Mouse (Mus musculus) layer of hippocampus, adult 18-20 months (tissue): ENCODE measurements around the gene Ece1. TPM values are rescaled to one million over a fixed set of nuclear protein-coding genes. Genes with fewer than 3 reads are reported as not detected.

Experiments
- DNase-seq, 2 experiments: peaks; one replicate each; pipeline ENCODE4 v3.0.0; 2022; ENCODE audit warnings: low spot score in 2 of 2
- total RNA-seq, 2 experiments: library from RNA; stranded (reverse); gene quantifications; 2 replicates each; pipeline ENCODE4 v1.2.3; 2021

The Ece1 gene
- total RNA-seq, 2 experiments from 2014 or later: 48.8 to 53.8 TPM

DNA sequence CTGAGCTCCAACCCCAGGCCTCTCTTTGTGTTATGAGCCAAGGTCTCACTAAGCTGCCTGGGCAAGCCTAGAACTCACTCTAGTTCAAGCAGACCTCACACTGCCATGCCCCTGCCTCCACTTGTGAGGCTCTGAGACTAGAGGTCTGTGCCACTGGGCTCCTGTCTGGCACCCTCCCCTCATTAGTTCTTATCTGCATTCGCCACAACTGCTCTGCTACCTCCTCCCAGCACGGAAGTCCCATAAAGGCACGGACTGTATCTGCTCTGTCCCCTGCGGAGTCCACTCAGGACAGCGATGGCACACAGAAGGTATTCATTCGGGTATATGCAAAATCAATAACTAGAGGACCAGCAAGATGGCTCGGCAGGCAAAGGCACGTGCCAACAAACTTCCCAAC, 19.4 kb downstream of the Ece1 start:
- DNase-seq: no peak

GRCm38 (mm10) chr4:137882663-137883062, 20.6 kb downstream of the Ece1 start:
- DNase-seq: no peak

DNA sequence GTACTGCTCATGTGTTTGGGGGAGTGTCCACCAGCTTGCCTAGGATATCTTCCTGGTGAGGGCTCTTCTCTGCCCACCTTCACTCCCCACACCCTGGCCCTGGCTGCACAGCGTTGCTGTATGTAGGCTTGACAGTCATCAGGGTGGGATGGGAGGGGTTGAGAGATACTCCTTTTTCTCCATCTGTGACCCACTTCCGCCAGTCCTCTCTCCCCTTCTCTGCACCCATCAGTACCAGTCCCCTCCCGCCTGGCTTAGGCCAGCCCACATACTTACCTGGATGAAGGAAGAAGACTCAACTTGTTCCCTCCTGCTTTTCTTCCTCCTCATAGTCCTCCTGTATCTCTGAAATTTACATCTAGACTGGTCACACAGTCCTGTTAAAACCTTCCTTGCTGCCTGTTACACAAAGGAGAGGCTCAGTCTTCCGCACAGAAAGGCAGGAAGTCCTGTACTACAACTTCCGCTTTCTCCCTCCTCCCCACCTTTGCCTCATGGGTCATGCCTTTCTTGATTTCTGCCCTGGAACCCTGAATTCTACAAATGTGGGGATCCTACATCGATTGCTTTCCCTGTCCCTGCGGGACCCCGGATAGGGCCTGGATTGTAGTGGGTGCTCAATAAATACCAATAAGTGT, 21.6 kb downstream of the Ece1 start:
- DNase-seq: no peak

GRCm38 (mm10) chr4:137887337-137887992, 25.4 kb downstream of the Ece1 start:
- DNase-seq: no peak

DNA sequence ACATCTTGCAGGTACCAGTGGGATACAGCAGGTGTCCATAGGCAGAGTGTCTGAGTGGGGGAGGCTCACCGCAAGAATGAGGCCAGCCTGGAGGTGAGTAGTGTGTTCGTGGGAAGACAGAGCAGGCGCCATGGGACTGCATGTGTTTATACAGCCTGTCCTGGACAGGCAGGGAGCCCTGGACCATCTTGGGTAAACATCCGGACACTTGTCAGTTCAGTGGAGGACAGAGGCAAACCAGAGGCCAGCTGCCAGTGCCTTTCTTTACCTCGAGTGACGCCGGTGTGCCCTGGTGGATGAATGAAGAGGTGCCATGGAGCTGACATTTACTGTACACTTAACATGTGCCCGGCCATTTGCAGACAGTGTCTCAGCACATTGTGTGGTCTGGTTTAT, 26.0 kb downstream of the Ece1 start:
- no peak for DNase-seq

GRCm38 (mm10) chr4:137890596-137890995, 28.6 kb downstream of the Ece1 start:
- DNase-seq: peak in 1 of 2 experiments; percentile 31

- peak; percentile 34 to 60 for DNase-seq
These were observed 29.6 kb downstream of the Ece1 start for GRCm38 (mm10) chr4:137891553-137892145.

DNA sequence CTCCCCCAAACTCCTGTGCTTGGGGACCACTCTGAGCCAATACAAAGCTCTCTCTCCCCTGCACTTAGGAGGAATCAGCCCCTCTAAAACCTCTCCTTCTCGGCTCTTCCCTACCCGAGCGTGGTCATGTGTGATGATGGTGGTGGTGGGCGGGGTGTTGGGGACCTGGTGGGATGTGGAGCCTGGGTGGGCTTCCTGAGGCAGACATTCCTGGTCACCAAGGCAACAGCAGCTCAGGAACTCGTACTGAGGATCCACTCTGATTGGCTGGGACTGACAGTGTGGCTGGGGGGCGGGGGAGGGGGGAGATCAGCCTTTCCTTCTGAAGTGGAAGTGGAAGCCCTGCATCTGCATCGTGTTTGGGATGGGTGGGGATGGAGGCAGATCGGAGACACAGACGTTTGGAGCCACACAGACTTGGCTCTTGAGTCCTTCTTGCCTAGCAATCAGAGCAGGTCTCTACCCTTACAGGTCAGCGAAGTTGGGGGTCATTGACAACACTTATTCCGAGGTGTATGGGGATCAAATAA, 30.7 kb downstream of the Ece1 start:
- DNase-seq: no peak

- peak in 1 of 2 experiments; percentile 52 for DNase-seq
These were observed 34.7 kb downstream of the Ece1 start for GRCm38 (mm10) chr4:137896612-137897297.

DNA sequence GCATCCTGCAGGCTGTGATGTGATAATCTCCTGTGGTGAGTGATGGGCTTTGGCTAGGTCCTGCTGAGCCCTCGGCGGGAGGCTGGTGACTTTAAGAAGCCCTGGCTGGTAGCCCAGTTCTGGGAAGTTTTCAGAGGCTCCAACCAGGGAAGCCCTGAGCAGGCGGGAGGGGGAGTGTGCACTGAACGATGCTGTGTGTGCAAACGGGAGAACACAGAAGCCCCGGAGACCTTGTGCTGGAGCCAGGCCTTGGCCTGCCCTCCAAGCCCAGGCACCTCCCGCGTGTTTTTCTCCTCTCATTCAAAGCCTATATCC, 35.2 kb downstream of the Ece1 start:
- DNase-seq: peak in 1 of 2 experiments; percentile 60

DNA sequence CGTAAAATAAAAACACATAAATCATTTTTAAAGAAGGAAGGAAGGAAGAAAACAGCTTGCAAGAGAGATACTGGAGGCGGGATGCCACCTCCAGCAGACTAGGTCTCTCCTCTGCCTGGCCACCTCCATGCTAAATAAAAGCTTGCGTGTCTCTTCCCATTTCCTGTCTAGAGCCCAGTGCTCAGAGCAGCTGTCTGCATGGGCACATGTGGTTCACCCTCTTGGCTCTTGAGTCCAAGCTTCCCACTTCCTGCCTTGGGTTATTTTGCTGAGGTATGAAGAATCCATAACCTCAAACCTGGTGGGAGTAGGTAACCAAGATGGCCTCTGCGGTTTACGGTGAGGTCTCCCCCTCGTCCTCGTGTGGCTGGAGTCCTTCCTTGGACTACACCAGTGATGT, 36.5 kb downstream of the Ece1 start:
- no peak for DNase-seq

GRCm38 (mm10) chr4:137902268-137902667, 40.2 kb downstream of the Ece1 start:
- DNase-seq: no peak

- DNase-seq: no peak
These were observed 40.8 kb downstream of the Ece1 start for GRCm38 (mm10) chr4:137902873-137903272.

DNA sequence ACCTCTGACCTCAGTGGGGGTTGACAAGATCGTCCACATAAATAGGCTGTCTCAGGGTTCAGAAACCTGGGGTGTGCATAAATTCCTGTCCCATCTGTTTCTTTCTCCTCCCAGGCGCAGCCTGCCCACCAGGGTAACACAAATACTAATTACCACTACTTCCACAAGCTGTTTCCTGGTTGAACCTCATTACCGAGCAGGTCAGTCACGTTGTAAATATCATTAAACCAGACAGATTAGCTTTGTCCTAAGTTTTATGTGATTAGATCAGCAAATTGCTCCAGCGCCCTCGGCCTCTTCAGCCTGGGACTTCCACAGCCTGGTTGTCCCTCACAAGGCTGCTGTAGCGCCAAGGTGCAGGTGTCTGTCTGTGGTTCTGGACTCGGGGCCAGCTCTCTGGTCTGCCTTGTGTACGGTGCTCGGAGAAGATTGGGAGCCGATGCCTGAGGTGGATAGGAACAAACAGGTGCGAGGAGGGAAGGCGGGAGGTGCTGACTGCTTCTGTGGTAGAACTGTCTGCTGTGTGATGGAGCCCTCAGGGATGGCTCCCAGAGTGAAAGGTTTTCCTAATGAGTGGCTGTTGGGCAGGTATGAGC, 43.0 kb downstream of the Ece1 start:
- DNase-seq: no peak

DNA sequence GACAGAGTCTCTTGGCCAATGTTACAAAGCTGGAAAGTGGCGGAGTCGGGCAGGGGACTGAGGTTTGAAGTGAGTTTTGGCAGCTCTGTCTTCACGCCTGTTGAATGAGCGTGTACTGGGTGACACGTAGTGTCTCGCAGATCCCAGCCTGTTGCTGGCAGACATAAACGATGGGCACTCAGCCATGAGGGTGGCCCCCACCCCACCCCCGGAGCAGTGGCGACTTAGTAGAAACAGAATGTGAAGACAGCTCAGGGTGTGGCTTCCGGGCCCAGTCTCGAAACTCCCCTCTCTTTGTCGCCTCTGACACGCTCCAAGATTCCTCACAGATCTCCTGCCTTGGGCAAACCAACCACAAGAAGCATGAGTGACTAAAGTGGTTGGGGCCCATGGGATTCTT, 45.9 kb downstream of the Ece1 start:
- DNase-seq: no peak

DNA sequence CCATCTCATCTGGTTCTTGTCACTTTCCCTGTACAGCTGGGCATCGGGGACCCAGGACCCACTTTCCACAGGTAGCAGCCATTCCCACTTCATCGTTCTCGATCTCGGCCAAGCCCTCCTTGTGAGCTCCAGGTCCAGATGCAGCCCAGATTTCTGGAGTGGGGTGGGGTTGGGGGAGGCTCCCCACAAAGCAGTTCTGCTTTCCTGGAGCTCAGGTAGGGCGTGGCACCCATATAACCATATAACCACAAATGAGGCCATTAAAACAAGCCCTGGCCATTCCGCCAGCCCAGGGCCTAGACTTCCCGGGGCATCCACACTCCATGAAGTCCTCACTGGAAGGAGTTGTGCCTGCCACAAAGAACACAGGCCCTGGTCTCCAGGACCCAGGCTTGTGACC, 46.5 kb downstream of the Ece1 start:
- no peak for DNase-seq

DNA sequence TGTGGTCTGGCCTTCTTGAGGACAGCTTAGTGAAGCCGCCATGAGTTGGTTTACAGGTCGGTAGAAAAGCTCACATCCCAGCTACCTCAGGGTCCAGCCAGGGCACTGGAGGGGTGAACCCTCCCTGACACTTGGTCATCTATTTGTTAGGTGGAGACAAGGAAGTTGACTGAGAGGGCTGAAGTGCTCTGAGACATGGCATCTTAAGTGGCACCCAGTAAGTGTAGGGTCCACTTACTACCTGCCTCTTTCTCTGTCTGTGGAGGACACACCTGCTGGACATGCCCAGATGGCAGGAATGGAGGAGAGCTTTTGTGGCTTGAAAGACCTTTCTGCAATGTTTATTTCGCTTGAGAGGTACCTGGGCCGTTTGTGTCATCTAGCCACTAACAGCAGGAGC, 46.9 kb downstream of the Ece1 start:
- no peak for DNase-seq

DNA sequence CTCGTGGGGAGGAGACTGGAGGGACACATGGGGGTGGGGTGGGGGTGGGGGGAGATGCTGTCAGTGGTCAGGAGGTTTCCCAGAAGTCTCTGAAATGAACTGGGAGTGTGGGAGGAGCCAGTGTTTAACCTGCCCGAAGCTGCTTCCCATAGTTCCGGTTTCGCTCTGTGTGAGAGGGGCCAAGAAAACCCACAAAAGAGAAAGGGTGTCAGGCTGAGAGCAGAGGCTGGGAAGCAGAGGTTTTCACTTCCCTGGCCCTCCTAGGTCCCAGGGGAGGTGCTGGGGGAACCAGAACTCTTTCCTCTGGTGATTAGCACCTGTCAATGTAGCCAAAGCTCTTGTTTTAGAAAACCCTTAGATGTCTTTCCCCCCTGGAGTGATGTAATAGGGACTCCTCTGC, 47.4 kb downstream of the Ece1 start:
- no peak for DNase-seq

- DNase-seq: peak in 1 of 2 experiments; percentile 25
These were observed 48.5 kb downstream of the Ece1 start for GRCm38 (mm10) chr4:137910382-137911009.

DNA sequence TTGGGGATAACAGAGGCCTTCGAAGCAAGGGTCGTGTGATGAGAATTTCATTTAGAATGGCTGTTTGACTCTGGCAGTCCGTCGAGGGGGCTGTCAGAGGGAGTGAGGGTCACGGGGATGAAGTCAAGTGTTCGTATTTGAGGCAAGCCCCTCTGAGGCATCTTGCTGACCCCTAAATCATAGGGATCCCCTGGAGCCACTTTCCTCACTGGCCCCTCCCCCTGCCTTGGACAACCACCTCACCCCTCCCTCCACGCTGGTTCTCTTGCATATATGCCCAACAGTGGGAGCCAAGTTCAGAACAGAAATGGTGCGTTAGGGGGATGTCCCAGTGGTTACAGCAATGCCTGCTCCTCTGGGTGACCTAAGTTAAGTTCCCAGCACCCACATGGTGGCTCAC, 49.6 kb downstream of the Ece1 start:
- no peak for DNase-seq

DNA sequence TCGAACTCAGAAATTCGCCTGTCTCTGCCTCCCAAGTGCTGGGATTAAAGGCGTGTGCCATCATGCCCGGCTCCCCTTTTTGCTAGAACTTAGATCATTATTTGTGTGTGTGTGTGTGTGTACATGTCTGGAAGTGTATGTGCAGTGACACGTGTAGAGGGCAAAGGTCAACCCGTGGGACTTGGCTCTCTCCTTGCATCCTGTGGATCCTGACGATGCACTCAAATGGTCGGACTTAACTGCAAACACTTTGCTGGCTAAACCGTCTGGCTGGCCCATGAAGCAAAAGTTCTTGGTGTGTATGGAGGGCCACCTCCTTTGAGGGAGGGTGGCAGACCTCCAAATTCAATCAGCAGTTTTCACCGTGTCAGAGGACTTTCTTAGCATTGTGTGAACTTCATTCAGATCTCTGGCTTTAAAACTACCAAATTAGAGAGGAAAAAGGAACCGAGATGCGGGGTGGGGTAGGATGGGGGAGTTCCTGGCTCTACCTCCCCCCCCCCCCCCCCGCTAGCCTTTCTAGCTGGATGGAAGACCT, 50.8 kb downstream of the Ece1 start:
- no peak for DNase-seq
